Mouse (Mus musculus) heart, postnatal 10 days (tissue): ENCODE measurements around the gene Gm45015. TPM values are rescaled to one million over a fixed set of nuclear protein-coding genes. Genes with fewer than 3 reads are reported as not detected.
A peak's percentile ranks its signal among the peaks of the same experiment; 100 is the strongest.
"Not testable (repeated sequence)": the region's sequence is repeated elsewhere in the genome, so short reads cannot be mapped to it uniquely, and the experiment has no call there.

Experiments used
- DNase-seq, 2 experiments: peaks; one replicate each; pipeline ENCODE4 v3.0.0; 2021
- intact Hi-C: fragments of 180-260 bp; cut with DNase I; formaldehyde crosslinking; loops from one replicate; pipeline ENCODE4 v1.15.1; 2025
- total RNA-seq, 2 experiments: library from RNA; stranded (reverse); gene quantifications; 2 replicates each; pipeline ENCODE4 v1.2.3; 2021

Gene Gm45015
- not detected for total RNA-seq

DNA sequence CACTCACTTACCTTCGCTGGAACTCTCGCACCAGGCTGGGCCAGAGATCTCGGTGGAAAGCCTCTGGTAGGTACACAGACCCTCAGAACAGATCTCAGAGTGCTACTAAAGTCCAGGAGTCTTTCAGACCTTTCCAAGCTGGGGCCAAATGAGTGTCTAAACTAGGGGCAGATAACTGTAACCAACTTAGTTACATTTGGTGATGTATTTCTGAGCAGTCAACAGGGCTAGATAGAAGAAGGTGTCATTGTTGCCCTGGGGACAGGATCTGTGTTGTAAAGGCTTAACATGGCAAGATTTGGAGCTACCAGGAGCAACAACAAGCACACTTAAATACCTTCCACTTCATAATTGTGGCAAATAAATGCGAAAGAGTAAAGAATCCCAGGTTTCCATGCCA is at the start of gene Gm45015:
Gm45015 (minus strand) TSS at position 101 of the 400 bp plus-strand sequence.
- intact Hi-C loops = no loop called here
- no peak for DNase-seq

DNA sequence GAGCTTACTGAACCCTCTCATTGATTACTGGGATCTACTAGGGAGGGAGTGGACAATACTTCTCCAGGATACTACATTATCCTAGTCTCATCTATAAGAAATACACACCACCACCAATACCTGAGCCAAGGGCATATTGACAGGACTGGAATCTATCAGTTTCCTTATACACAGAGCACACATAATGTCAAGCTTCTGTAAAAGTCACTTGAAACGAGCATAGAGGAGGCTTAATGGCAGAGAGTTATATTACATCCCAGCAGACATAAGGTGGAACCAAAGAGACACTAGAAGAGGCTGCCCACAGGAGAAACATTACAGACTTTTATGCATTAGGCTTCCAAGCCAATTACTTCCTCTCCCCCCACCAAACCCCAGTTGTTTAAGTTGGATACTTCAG is 48.3 kb upstream of the Gm45015 start:
- no peak for DNase-seq
- intact Hi-C loops = no loop called here

DNA sequence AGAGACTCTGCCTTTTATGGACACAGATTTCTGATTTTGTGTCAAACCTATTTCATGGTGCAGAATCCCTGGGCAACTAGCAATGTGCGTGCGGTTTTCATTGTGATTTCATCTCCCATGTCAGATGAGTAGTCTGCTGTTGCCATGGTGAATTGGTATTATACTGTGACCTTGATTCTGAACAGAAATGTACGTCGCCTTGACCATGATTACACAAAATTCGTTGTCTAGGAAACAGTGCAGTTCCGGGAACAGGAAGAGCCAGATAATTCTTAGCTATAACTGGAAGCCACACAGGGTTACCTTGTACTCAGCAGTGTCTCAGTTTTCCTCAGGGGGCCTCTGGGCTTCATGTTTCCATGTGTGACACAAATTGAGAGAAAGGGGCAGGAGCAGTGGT is 47.8 kb upstream of the Gm45015 start:
- DNase-seq = no peak
- intact Hi-C loops = no loop called here

DNA sequence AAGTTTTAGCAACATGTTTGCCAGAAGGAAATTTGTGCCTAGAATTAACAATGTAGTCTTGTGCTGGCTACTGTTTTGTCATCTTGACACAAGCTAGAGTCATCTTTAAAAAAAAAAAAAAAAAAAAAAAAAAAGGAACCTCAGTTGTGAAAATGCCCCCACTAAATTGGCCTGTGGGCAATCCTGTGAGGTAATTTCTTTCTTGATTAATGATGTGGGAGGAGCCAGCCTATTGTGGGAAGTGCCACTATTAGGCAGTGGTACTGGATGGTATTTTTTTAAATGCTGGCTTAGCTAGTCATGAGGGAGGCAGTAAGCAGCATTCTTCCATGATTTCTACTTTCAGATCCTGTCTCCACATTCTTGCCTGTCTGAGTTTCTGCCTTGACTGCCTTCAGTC is 26.7 kb upstream of the Gm45015 start:
- intact Hi-C loops = no loop called here
- DNase-seq = no peak

DNA sequence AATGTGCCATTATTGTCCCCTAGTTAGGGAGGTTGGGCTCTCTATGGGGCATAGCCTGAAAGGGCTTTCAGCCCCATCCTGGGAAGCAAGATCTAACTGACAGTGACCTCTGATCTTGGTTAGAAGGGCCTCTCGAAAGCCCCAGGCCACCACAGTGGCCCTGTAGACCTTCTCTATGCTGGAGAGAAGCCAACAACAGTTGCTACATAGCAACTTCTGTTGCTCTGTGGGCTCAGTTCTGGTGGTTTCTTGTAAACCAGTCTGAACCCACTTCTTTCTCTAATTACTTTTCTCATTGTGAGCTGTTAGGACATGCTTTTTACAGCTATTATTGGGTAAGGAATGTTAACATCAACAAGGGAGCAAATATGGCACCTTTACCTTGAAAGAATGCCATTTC is 20.1 kb upstream of the Gm45015 start:
- DNase-seq = no peak
- intact Hi-C loops = no loop called here

DNA sequence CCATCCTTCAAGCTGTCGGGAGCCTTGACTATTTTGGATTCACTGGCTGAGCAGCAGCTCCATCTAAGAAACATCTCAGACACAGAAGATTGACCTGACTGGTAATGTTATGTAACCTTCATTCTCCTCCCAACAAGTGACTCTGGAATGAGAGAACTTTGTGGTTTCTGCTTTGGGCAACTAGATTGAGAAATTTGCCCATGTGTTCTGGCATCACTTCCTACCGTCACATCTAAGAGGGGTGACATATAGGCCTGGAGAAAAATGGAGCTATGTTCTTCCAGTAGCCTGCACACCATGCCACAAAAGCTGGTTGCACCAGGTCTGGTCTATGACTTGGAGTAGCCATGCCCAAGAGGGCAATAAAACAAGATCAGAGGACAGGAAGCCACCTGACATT is 19.5 kb upstream of the Gm45015 start:
- intact Hi-C loops = no loop called here
- no peak for DNase-seq

DNA sequence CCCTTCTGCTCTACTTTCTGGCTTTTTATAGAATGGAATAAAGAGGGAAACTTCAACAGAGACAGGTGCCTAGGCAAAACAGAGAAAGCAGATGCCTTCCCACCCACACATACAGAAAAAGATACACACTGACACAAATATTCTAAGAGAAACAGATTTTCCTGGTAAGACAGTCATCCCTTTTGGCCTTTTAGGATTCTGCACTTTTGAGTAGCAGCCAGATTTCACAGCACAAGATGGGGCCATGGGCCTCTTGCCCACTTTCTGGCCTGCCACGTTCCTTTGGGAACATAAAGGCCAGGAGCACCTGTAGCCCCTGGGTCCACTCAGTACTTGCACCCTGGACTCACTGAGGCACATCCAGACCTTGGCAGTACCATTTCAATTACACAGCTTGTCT is 7.7 kb upstream of the Gm45015 start:
- intact Hi-C loops = no loop called here
- DNase-seq = no peak

DNA sequence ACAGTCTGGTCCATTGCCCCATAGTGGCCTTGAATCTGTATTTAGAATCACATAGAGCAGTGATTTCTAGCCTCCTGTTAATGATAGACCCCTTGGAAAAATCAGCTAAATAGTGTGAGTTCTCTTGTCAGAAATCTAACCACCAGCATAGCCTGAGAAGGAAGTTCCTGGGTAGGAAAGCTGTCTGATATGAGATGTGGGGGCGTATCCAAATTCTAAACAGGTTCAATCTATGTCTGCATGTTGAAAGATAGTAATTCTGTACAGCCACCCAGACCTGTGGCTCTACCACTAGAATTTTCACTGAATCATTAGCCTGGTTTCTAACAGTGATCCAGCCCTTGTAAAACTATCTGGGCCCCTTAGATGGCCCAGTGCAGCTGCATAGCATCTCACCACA is 7.2 kb upstream of the Gm45015 start:
- no peak for DNase-seq
- intact Hi-C loops = no loop called here

DNA sequence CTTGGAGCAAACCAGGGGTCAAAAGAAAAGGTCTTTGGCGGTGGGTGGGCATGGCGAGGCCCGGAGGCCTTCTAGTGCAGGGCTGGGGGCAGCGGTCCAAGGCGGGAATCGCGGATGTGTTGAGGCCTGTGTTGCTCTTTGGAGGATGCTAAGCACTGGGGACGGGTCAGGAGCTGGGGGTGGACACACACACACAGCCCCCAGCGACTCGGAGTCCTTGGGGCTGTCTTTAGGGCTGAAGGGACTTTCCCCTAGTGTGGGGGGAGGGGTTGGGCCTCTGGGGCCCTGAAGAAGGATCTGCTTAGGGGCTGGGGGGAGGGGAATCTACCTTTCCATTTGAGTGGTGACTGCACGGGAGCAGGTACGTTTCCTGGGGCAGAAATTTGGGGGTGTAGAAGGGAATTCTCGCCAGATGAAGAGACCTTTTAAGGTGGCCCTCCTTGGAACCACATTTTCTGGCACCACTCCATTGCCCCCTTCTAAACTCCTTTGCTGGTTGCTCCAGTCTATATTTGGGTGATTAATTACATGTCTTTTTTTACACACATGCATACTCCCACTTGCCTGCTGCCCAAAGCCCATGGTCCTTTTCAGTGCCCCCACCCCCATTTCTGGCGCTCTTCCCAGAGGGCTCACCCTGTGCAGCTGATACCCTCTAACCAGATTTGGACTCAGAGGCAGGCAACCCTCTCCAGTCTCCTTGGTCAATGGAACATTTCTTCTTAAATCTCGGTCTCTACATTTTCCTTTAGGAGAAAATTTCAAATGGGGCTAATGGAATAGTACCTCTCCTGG is 6.5 kb upstream of the Gm45015 start:
- intact Hi-C loops = no loop called here
- peak in 1 of 2 experiments; percentile 35 for DNase-seq

DNA sequence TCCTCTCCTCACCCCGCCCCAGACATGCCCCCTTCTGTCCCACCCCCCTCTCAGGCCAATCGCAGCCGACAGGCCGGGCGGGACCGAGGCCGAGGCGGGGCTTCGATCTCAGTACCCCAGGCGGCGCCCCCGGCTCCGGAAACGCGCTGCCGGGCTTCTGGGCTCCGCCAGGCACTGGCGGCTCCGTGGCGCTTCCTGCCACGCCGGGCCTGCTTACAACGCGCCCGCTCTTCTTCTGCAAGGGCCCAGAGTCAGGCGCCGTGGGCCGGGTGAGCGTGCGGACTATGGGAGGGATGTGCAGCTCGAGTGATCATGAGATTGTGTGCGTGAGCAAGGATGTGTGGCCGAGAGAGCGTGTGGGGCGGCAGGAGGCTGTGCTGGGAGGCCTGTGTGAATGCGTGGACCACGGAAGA is 5.8 kb upstream of the Gm45015 start, which contains the start of gene Zfp275:
Zfp275 (plus strand) TSS at position 139 of the 413 bp plus-strand sequence.
- peak; percentile 73 to 78 for DNase-seq

DNA sequence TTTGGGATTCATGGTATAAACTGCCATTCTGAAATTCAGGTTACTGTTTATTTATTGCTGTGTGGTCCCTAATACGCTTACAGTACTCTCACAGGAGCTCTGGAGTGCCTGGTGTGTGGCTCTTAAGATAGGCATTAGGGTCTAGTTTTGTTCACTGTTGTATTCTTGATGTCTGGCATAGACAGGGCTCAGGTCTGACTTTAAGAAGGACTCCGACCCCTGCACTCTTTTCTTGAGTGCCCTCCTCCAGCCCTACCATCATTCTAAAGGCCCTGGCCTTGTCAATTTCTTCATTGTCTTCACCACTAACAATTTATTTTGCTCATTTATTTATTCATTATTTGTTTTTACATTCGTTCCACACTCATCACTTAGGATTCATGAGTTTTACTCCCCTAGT is 5.4 kb upstream of the Gm45015 start:
- intact Hi-C loops = no loop called here
- no peak for DNase-seq

More for the DNA sequence above, 5.8 kb upstream of the Gm45015 start, which contains the start of gene Zfp275:
- intact Hi-C loops = no loop called here

DNA sequence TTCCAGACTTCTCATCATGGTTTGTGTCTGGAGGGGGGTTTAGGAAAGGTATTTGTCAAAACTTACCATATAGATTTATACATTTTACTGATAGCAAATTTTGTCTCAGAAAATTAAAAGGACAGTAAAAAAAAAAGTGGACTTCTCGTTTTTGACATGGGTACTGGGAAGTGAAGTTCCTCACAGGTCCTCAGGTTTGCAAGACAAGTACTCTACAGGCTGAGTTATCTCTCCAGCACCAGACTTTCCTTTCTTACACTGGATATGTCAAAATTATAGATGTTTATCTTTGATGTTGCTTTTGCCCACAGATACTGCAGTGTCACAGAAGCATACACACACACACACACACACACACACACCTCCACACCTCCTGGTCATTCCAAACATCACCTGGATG is 4.8 kb upstream of the Gm45015 start:
- intact Hi-C loops = no loop called here
- DNase-seq = no peak

DNA sequence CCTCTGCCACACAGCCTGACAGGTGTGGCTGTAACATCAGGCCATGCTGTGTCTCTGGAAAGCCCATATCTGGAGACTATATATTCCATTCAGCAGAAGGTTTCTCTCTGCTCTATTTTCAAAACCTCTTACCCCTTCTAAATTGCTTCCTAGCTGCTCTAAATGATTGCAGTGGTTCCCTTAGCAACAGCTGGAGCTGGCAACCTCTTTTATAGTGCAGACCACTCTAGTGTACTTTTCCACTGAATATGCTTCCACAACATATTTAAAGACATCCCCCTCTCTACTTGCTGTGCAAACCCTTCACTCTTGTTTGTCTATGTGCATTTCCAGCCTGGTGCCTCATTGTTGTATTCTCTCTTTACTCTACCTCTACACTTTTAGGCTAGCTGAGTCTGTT is 3.1 kb downstream of the Gm45015 start:
- intact Hi-C loops = no loop called here
- no peak for DNase-seq

DNA sequence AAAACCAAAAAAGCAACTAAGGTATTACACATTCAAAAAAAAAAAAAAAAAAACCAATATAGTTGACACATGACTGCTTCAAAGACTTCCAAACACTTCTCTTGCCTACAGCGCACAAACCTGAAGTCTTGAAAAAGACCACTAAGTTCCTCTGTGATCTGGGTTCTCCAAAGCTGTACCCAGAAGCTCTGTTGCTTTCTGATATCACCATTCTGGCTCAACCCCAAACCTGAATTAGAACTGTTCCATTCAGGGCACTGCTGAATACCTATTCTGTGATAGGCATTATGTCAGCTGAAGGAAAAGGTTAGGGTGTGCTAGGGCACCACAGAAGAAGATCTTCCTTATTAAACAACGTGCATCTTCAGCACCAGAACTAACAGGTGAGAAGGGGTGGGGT is 9.4 kb downstream of the Gm45015 start:
- no peak for DNase-seq
- intact Hi-C loops = no loop called here

DNA sequence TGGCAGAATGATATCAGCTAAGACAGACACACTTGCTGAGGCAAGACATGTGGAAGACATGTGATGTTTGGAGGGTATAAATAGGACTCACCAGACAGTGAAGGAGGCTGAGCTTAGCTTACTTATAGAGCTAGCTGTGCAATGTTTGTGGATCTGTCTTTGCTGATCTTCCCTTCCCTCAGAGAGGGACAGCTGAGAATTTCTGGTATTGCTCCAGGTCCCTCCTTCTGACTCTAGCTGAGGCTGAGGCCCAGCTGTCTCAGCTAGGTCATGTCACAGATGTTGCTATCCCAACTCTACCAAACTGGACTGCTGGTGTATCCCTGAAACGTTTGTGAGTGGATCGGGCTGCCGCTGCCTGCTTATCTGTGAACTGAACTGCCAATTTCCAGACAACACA is 15.6 kb downstream of the Gm45015 start:
- DNase-seq = no peak
- intact Hi-C loops = no loop called here

DNA sequence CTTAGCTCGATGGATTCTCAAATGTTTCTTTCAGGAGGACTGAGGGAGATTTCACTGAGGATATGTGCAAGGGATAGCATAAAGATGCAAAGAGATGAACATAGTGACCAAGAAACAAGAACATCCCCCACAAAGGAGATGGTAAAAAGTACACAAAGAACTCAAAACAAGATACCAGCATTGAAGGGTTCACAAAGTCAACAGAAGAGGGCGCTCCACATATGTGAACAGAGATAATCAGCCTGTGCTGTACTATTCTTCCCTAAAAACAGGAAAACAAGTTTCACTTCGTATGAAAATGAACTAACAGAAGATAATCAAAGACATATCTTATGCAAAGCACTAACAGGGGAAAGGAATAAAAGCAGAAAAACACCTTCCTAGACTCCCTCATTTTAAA is 24.1 kb downstream of the Gm45015 start:
- intact Hi-C loops = loop anchor here (5.0 kb wide), 2 partner anchors 120 to 185 kb away; no protein-coding TSS in a partner anchor

DNA sequence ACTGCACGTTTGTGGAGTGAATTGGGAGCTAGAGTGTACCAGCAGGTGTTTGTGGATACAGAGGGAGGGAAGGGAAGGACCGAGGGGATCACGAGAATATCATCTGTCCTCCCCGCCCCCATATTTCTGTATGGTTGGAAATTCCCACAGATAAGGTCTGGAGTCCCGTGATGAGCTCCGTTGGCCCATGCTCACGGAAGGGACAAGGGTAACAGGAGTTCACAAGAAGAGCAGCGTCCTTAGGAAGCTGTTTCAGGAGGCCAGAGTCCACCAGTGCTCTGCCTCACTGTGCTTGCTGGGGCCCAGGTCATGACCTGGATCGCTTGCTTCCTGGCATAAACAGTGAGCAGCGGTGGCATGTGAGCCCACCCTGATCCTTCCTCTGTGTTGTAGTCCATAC is 40.9 kb downstream of the Gm45015 start:
- intact Hi-C loops, DNase-seq: not testable (repeated sequence)

More for the DNA sequence above, 24.1 kb downstream of the Gm45015 start:
- DNase-seq = peak; percentile 23 to 47

DNA sequence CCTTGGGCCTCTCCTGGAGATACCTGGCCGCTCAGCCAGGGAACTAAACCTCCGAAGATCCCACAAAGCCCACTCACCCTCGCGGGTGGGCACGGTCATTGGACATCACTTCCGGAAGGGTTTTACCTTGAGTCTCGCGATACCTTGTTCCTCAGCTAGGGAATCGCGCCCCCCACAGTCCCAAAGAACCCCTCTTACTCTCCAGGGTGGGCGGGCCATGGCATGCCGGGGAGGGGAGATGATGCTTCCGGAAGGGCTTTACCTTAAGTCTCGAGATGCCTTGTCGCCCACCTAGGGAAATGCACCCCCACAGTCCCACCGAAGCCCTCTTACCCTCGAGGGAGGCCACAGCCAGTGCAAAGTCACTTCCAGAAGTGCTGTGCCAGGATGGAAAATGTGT is 43.8 kb downstream of the Gm45015 start, which contains the start of the genes Xlr5a and Xlr5c:
Xlr5a (minus strand) TSS at position 101 of the 400 bp plus-strand sequence.
Xlr5c (minus strand) TSS at position 101 of the 400 bp plus-strand sequence.
- intact Hi-C loops, DNase-seq: not testable (repeated sequence)
